Mouse (Mus musculus): Measurements from ENCODE around the gene Lrrc32.

Gene Lrrc32

DNA sequence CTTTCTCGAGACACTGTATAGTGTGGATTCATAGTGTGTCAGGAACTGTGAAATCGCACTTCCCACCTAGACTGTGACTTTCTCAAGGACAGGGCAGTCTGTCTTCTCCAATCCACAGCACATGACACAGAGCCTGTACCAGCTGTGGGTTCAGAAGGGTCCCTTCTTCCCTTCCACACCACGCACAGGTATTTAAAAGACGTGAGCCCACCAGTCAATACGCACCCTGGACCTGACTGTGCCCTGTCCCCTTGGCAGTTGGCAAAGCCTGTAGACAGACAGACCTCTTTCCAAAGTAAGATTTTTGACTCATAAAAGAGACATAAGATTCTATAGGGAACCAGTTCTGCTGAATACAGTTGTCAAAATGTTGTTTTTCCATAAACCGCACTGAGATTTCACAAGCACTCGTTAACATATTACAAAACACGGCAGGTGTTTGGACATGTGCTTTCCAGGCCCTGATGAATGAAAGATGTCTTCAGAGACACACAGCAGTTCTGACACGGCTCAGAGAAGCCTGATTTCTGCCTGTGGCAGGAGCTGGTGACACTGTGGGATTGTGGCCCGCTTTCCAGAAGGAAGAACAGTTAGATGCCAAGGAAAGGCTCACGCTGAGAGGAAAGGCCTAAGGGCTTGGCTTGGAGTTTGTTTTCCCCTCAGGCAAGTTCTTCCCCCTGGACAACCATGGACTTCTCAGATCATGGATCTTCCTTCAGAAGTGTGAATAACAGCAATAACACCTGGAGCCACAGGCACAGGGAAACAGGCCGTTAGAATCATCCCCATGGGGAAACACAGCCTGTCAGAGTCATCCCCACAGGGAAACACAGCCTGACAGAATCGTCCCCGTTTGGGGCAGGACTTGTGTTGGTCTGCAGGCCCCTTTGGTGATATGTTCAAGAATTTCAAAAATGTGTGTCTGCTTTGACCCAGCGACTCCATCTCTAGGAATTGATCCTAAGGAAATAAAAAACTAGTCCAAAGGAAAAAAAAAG lies 22.2 kb downstream of the Lrrc32 start:
- DNase-seq: peak in 1 of 2 experiments; percentile 17

- DNase-seq: no peak
Observed at GRCm38 (mm10) chr7:98513251-98513650, 24.2 kb downstream of the Lrrc32 start.

- no peak for DNase-seq
Observed at GRCm38 (mm10) chr7:98522576-98522975, 33.5 kb downstream of the Lrrc32 start.

DNA sequence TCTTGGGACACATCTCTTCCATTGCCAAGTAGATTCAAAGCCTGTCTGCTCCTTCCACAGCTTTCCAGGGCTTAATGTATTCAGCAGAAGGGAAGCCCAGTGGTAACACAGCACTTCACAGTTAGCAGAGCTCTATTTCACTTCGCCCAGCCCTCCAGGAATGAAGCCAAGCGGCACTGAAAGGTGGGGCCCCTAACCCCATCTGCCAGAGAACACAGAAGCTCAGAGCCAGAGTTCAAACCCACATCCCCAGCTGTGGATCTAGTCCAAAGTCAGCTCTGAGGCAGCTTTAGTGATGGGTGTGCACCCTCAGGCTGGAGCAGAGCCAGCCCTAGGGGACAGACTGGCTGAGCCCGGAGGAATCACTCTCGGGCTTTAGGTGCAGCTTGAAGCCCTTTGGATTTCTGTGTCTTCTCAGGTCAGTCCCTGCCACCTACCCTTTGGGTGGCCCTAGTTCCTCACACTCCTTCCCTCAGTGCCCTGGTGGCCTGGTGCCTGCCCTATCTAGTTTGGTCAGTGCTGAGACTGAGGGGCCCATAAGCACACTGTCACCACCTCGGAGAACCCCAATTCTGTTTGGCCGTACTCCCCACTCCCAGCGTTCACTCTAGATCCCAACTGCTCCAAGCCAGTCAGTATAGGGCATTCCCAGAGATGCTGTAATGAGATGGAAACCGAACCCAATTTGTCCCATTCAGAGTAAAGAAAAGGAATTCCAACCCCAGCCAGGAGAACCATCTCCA lies 34.2 kb downstream of the Lrrc32 start:
- no peak for DNase-seq

DNA sequence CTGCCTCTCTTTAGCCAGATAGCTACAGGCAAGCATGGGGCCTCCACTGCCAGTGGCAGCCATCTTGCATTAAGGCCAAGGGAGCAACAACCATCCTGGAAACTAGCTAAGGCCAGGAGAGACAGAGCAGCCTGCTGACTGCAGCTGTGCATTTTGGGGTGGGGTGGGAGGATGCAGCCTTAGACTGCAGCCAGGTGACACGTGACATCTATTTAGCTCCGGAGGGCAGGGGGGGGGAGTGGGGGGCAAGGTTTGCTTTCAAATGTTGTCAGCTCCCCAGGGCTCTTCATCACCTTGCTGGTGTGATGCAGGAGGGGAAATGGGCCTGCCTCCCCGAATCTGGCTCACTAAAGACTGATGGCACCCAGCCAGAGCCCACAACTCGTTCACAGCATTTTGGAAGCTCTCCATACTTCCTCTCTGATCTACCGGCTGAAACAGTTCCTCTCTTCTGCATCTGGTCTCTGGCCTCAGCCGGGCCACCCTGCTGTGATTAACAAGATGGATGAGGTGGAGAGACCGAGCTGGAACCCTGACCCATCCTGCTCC lies 34.8 kb downstream of the Lrrc32 start:
- DNase-seq: peak in 1 of 2 experiments; percentile 39

DNA sequence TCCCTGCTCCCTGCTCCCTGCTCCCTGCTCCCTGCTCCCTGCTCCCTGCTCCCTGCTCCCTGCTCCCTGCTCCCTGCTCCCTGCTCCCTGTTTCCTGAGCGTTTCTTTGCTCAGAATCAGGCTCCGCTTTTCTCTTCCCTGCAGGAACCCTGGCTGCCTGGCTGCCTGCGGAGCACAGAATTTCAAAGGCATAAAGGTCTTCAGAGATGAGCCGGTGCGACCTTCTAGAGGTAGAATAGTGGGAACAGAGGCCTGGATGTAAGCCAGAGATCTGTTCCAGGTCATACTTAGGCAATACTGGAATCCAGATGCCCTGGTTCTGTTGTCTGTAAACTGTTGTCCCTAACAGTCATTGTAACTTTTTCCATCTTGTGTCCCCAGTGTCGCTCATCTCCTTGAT lies 35.3 kb downstream of the Lrrc32 start:
- DNase-seq: no peak

GRCm38 (mm10) chr7:98524869-98525699 lies 36.0 kb downstream of the Lrrc32 start:
- no peak for DNase-seq

DNA sequence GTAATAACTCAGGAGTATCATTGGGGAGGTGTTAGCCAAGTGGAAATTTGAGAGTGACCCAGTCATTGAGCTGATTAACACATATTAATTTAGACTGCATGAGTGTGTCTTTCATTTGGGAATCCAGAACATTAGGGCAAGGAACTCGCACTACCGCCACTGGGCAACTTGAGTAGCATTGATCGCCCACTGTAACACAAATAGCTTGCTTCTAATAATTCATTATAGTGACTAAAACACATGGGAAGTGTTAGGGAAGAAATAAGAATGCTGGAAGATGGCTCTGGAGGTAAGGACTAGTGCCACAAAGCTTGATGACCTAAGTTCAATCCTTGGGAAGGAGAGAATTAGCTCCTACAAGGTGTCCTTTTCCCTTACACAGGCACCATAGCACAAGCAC lies 38.0 kb downstream of the Lrrc32 start:
- no peak for DNase-seq

GRCm38 (mm10) chr7:98531612-98532011 lies 42.5 kb downstream of the Lrrc32 start:
- no peak for DNase-seq

GRCm38 (mm10) chr7:98532981-98533380 lies 43.9 kb downstream of the Lrrc32 start:
- DNase-seq: no peak

DNA sequence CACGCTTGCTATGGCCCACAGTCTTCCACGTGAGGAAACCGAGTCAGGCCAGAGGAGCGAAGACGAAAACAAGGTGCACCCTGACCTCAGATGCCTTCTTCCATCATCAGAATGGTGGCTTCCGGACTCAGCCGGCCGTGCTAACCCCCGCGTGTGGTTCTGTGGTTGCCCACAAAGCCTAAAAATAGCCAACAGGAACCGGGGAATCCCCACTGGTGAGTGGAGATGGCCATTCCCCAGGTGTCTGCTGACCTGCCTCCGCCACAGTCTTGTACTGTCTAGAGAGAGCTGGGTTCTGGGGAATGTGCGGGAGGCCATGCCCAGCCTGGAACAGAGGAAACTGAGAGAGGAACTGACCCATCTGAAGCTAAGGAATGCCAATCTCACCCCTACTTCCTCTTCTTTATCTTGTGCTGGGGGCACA lies 45.4 kb downstream of the Lrrc32 start:
- no peak for DNase-seq

- no peak for DNase-seq
Observed at GRCm38 (mm10) chr7:98535191-98535590, 46.1 kb downstream of the Lrrc32 start.

- no peak for DNase-seq
Observed at GRCm38 (mm10) chr7:98535882-98536281, 46.8 kb downstream of the Lrrc32 start.

- no peak for DNase-seq
Observed at GRCm38 (mm10) chr7:98537210-98537966, 48.3 kb downstream of the Lrrc32 start.

DNA sequence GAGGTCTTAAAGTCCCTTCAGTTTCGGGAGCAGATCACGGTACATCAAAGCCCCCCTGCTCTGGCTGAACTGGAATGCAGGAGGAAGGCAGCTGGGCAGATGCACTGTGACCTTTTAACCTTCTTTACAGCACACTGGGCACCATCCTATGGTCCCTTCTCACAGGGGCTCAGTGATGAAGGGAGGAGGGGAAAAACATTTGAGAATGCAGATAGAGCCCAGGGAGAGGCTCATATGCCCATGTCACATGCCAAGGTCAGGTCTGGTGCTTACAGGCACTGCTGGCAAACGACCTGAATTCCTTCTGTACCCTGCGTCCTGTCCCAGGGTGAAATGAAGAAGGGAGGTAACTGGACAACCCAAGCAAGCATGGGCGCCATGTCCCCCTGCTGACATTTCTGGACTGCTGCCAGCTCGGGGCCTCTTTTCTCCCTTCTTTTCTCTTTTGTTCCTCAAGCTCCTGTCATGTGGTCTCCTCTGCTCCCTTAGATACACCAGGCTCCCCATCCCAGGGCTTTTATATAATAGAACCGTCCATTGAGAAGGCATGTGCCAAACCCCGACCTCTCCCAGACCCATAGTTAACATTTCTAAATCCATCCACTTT lies 49.0 kb downstream of the Lrrc32 start:
- no peak for DNase-seq

DNA sequence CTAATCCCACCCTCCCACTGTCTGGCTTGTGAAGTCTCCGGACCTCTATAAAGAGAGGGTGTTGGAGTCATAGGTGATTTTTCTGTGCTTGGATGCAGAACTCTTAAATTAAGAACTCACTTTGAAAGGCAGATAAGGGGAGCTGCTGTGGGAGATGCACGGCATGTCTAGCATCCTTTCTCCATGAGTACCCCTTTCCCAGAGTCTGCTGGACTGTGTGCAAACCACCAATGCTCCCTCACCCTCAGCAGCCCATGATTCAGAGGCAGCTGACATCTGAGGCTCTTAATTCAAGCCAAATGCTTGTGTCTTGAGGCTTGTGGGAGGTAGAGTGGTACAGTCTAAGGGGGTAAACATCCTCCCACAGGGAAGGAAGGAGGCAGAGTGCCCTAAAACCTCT lies 51.8 kb downstream of the Lrrc32 start:
- no peak for DNase-seq

- no peak for DNase-seq
Observed at GRCm38 (mm10) chr7:98541564-98541963, 52.5 kb downstream of the Lrrc32 start.

DNA sequence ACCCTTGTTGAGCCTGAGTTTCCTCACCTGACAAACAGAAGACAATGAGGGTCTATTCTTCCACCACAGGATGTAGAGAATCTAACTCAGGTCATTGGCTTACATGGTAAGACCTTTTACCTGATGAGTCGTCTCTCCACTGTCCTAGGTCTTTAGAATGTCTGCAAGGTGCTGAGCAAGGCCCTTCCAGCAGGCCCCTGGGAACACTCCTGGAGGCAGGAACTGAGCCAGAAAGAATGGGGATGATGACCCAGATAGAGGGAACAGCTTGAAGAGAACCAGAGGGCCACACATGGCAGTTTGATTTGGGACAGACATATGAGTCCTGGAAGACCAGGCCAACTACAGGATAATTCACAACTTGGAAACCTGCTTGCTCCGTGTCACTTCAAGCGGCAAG lies 53.2 kb downstream of the Lrrc32 start:
- DNase-seq: no peak

- DNase-seq: no peak
Observed at GRCm38 (mm10) chr7:98542731-98543142, 53.7 kb downstream of the Lrrc32 start.

DNA sequence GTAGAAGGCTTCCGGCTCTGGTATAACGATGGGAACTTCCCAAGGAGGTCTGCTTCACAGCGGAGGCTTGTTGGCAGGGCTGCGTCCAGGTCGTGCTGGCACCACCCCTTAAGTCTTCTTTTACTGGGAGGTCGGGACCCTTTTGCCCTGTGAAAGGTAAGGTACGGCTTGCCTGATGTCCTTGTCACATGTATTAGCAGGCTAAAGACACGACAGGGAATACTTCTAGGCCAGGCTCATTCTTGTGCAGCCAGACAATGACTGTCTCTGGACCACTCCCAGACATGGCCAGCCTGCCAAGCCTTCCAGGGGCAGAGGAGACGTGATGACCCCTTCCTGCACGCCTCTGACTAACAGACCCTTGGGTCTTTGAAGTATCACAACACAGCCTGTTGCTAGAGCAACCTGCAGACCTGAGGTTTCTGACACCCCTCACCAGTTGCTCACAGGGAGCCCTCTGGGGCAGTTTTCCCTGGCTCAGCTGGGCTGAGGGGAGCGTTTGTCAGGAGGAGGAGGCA lies 54.8 kb downstream of the Lrrc32 start:
- DNase-seq: no peak

DNA sequence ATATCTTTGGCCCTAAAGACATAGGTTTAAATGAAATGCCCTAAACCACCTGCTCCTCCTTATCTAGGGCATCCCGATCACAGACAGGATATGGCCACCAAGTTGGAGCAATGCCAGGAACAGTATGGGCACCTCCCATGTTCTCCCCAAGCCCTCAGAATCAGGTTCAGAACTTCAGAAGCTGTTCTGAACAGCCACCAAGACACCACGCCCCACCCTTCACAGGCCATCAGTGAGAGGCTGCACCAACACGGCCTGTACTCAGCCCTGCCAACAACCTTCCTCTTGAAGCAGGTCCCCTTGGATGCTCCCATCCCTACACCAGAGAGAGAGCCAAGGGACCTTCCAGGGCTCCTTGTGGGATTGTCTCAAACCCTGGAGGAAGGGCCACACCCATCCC lies 55.5 kb downstream of the Lrrc32 start:
- DNase-seq: no peak
